Mouse (Mus musculus) hindbrain, embryonic 10.5 days (tissue): ENCODE measurements around the gene Slc9c1. TPM values are rescaled to one million over a fixed set of nuclear protein-coding genes. Genes with fewer than 3 reads are reported as not detected.
"Not testable (repeated sequence)": the region's sequence is repeated elsewhere in the genome, so short reads cannot be mapped to it uniquely, and the experiment has no call there.

ENCODE experiments used
- DNase-seq: peaks from one replicate; pipeline ENCODE4 v3.0.0-alpha.2; 2017; ENCODE audit warnings: low spot score
- H3K27ac ChIP-seq: fragments of 300-500 bp; sonication (generic); 2 replicates; pipeline ENCODE4 v1.5.1; 2016; ENCODE audit warnings: mild to moderate bottlenecking, moderate library complexity
- H3K27me3 ChIP-seq: fragments of 300-500 bp; sonication (generic); 2 replicates; pipeline ENCODE4 v1.6.1; 2016; ENCODE audit warnings: mild to moderate bottlenecking; ENCODE audit not compliant: poor library complexity, insufficient read depth, severe bottlenecking
- H3K36me3 ChIP-seq: fragments of 300-500 bp; sonication (generic); 2 replicates; pipeline ENCODE4 v1.6.1; 2016; ENCODE audit warnings: mild to moderate bottlenecking, moderate library complexity
- H3K4me1 ChIP-seq: fragments of 300-500 bp; sonication (generic); replicated peaks from 2 replicates; pipeline ENCODE4 v1.6.1; 2016; ENCODE audit warnings: mild to moderate bottlenecking
- H3K4me3 ChIP-seq: fragments of 300-500 bp; sonication (generic); 2 replicates; pipeline ENCODE4 v1.5.1; 2016; ENCODE audit warnings: mild to moderate bottlenecking, moderate library complexity
- H3K9me3 ChIP-seq: fragments of 300-500 bp; sonication (generic); 2 replicates; pipeline ENCODE4 v1.6.1; 2016; ENCODE audit warnings: mild to moderate bottlenecking, moderate library complexity
- WGBS: fragments of 180-500 bp; shearing (Covaris S2); methylation state at CpG from one replicate; pipeline ENCODE4 v1.1.7; 2016; 5-methylcytosine and 5-hydroxymethylcytosine counted together
- polyA plus RNA-seq: library from polyadenylated mRNA; unstranded; fragments of >200 nt; fragmentation: Nextera tagmentation; extraction: Ambion mirVana; gene quantifications from 2 replicates; pipeline ENCODE4 v1.2.1, GENCODE M21; 2016

The Slc9c1 gene
- not detected in 2 replicates for polyA plus RNA-seq

DNA sequence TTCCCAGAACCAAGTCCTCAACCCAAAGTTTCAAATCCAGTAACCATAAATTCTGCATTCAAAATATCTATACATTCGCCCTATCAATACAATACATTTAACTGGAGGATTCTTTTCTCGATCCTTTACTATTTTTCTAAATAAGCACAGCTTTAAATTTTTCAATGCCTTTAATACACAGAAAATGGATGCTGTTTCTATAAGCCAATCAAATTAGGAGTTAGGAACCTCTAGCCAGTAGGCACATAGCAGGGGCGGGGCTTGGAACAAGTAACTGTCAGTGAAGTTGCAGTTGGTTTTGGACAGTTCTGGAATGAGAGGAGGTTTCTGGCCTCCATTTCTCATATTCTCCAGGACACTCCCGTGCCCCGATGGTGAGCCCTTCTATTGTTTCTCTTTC lies at the start of gene Slc9c1:
Gene Slc9c1 (plus strand): TSS at position 301 of the 400 bp plus-strand sequence.
- Histone ChIP-seq H3K27me3 (no peaks in the 10 kb centered on the region), H3K27ac (no peak within 1 kb of the TSS), H3K4me3 (no peak within 1 kb of the TSS), H3K9me3 (no peaks in the 10 kb centered on the region), H3K36me3 (no peaks in the 10 kb centered on the region), H3K4me1 (no peaks in the 10 kb centered on the region)
- DNase-seq: no peak
- 89% methylated on average over 5 of the region's 5 CpGs for WGBS

DNA sequence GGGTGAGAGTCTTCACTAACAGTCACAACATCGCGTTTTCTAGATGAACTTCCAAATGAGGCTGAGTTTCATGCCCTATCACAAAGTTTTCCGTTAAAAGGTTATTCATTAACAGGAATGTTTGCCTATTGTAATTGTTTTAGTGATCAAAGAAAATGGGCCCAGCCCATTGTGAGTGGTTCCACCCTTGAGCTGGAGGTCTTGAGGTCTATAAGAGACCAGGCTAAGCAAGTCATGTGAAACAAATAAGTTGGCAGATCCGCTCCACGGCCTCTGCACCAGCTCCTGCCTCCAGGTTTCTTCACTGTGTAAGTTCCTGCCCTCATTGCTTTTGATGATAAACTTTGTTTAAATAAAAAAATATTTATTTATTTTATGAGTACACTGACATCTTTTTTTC lies 42.2 kb upstream of the Slc9c1 start, which contains the start of gene Gm609:
Gene Gm609 (minus strand): TSS at position 43 of the 400 bp plus-strand sequence.
- Histone ChIP-seq H3K27ac (no peak within 1 kb of the TSS), H3K36me3 (no peaks in the 10 kb centered on the region), H3K27me3 (no peaks in the 10 kb centered on the region), H3K4me1 (no peaks in the 10 kb centered on the region), H3K4me3 (no peak within 1 kb of the TSS), H3K9me3 (no peaks in the 10 kb centered on the region)
- 78% methylated on average over 5 of the region's 5 CpGs for WGBS
- DNase-seq: no peak

DNA sequence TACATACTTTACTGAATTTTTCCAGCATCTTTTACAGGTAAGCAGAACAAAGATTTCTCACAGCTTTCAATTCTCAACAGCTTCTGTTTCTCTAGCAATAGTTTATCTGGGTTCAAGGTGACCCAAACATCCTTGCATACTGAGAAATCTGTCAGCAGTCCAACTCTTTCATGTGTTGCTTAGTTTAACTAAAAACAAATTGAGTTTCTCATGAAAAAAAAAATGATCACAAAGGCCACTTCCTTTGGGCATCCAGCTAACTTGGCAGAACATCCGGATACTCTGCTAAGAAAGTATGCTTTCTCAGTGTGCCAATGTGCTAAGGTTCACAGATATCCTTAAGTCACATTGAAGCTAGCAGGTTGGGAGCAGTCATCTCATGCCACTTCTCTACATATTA lies 39.8 kb upstream of the Slc9c1 start:
- Histone ChIP-seq H3K4me3 (no peak overlapping the region), H3K9me3 (no peaks in the 10 kb centered on the region), H3K27ac (no peak overlapping the region), H3K27me3 (no peaks in the 10 kb centered on the region), H3K36me3 (no peaks in the 10 kb centered on the region), H3K4me1 (no peaks in the 10 kb centered on the region)
- no peak for DNase-seq
- WGBS: 78% methylated on average over 1 of the region's 1 CpGs

DNA sequence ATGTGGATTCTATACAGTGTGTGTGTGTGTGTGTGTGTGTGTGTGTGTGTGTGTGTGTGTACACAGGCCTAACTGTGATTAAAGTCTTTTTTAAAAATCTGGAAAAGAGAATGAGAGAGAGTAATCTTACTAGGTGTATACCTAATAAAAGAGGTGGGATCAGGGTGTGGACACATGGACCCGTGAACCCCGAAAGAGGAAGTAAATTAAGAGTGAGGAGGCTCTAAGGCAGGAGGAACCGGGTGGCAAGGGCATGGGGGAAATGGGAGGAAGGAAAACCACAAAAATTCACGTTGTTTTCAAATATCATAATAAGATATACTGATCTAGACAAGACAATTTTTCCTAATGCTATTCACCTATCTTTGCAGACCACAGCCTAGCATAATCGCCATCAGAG lies 9.6 kb upstream of the Slc9c1 start:
- Histone ChIP-seq H3K4me1 (no peaks in the 10 kb centered on the region), H3K4me3 (no peak overlapping the region), H3K36me3 (no peaks in the 10 kb centered on the region), H3K9me3 (no peaks in the 10 kb centered on the region), H3K27me3 (no peaks in the 10 kb centered on the region), H3K27ac (no peak overlapping the region)
- WGBS: 84% methylated on average over 5 of the region's 5 CpGs
- DNase-seq: no peak

DNA sequence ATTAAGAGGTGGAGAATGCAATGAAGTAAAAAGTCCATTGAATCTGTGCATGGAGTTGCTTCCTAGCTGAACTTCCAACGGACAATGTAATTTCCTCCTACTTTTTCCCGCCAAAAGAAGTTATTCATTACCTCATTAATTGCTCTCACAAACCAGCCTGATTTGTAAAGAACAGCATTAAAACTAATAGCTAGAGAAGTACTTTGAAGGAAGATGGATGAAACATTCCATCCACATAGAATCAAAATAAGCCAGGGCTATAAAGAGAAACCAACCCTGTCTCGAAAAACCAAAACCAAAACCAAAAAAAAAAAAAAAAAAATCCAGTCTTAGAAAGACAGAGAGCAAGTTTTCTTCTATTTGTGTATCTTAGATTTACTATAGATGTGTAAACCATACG lies 3.2 kb upstream of the Slc9c1 start, which contains the start of gene Gm17783:
Gene Gm17783 (minus strand): TSS at position 101 of the 400 bp plus-strand sequence.
- Histone ChIP-seq H3K27me3 (no peaks in the 10 kb centered on the region), H3K4me1 (no peaks in the 10 kb centered on the region), H3K4me3 (no peak within 1 kb of the TSS), H3K27ac (no peak within 1 kb of the TSS), H3K36me3 (no peaks in the 10 kb centered on the region), H3K9me3 (no peaks in the 10 kb centered on the region)
- DNase-seq: no peak
- 91% methylated on average over 4 of the region's 4 CpGs for WGBS

DNA sequence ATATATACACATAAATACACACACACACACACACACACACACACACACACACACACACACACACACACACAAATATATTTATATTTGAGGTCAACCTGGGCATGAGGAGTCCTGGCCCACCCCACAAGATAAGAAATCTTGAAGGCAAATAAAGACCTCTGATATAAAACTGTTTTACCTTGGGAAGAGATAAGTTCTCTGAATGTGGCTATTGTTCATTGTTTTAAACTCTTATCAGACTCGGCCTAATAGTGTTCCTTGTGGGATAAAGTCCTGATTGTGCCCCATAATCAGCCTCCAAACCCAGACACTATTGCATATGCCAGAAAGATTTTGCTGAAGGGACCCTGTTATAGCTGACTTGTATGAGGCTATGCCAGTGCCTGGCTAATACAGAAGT lies 3.2 kb downstream of the Slc9c1 start:
- not testable (repeated sequence) for H3K4me3 ChIP-seq, H3K9me3 ChIP-seq, DNase-seq, H3K27ac ChIP-seq, H3K4me1 ChIP-seq, H3K36me3 ChIP-seq, H3K27me3 ChIP-seq
- 77% methylated on average over 1 of the region's 1 CpGs for WGBS

DNA sequence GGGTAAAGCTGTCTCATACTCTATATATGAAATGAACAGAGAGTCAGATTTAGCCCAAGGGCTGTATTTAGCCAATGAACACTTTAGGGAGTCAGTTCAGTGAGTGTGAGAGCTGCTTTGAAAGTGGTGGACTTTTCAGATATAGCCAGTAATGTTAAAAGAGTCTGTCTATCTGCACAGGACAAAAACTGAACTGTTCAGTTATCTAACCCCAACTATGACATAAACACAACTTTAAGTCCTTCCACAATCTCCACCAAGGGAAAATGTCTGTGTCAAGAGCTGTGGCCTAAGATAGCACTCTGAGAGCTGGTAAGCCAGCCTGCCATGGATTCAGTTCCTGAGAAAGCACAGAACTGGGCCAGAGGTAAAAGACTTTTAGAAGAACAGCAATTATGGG lies 7.0 kb downstream of the Slc9c1 start:
- Histone ChIP-seq H3K36me3 (no peaks in the 10 kb centered on the region), H3K27ac (no peak overlapping the region), H3K27me3 (no peaks in the 10 kb centered on the region), H3K4me1 (no peaks in the 10 kb centered on the region), H3K4me3 (no peak overlapping the region), H3K9me3 (no peaks in the 10 kb centered on the region)
- DNase-seq: no peak

DNA sequence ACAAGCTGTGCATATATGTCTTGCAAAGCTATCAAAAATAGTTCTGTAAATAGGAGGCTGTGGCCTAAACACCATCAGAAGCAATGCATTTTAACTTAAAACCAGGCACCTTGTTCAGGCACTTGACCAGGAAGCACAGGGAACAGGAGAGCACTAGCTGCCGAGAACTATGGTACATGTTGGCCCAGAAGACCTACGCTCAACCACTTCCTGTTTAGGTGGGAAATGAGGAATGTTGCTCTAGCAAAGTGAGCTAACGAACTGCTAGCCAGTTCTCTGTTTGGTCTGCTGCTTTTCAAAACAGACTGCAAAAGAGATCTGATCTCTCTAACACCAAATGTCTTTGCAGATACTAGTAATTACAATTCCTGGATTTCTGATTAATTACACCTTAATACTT lies 9.2 kb downstream of the Slc9c1 start:
- Histone ChIP-seq H3K27ac (no peak overlapping the region), H3K9me3 (no peaks in the 10 kb centered on the region), H3K4me3 (no peak overlapping the region), H3K27me3 (no peaks in the 10 kb centered on the region), H3K4me1 (no peaks in the 10 kb centered on the region), H3K36me3 (no peaks in the 10 kb centered on the region)
- 74% methylated on average over 3 of the region's 3 CpGs for WGBS
- DNase-seq: no peak

DNA sequence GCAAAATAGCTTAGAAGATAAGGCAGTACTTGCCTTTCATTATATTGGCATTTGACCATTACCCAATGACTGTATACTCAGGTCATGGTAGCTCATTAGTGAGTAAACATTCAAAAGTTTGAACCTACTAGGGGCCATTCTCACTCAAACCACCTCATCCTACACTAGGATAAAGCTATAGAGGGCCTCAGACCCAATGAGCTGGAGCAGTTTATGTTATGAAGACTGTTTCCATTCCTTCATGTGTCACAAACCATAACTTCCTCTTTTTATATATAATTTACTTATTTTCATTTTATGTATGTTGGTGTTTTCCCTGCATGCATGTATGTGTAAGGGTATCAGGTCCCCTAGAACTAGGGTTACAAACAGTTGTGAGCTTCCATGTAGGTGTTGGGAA lies 12.9 kb downstream of the Slc9c1 start:
- no peak for DNase-seq
- Histone ChIP-seq H3K4me3 (no peak overlapping the region), H3K36me3 (no peaks in the 10 kb centered on the region), H3K27ac (no peak overlapping the region), H3K4me1 (no peaks in the 10 kb centered on the region), H3K9me3 (no peaks in the 10 kb centered on the region), H3K27me3 (no peaks in the 10 kb centered on the region)

DNA sequence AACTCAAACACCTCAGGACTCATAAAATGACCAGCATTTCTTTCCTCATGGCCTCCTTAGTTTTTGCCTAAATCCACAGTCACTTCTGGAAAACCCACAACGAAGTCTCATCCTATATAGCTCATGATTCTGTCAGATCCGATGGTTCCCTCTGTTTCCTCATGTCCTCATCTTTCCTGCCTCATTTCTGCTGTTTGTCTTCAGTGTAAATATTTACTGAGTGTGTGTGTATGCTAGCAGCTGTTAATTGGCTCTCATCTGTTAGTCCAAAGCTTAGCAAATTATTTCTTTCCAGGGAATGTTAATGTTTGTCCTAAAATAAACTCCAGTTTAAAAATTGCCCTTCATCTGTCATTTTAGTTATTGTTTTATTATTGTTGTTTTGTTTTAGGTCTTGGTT lies 16.5 kb downstream of the Slc9c1 start:
- Histone ChIP-seq H3K4me3 (no peak overlapping the region), H3K4me1 (no peaks in the 10 kb centered on the region), H3K36me3 (no peaks in the 10 kb centered on the region), H3K9me3 (no peaks in the 10 kb centered on the region), H3K27me3 (no peaks in the 10 kb centered on the region), H3K27ac (no peak overlapping the region)
- 89% methylated on average over 2 of the region's 2 CpGs for WGBS
- no peak for DNase-seq

DNA sequence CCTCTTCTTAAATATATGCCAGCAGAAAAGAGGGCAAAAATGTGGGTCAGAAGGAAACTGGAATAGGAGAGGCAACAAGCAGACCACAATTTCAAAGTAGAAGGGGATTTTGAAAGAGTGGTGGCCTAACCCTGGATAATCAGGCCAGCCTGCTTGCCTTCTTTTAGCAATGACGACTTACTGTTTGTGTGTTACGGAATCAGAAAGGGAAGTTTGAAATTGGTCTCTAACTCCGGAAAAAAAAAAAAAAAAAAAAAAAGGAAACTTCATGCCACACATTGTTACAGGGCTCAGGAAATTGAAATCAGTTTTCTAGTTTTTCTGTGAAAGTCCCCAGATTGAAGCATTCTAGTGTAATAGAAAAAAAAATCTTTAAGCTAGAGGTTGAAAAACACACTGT lies 26.6 kb downstream of the Slc9c1 start:
- Histone ChIP-seq H3K27me3 (no peaks in the 10 kb centered on the region), H3K36me3 (no peaks in the 10 kb centered on the region), H3K9me3 (no peaks in the 10 kb centered on the region), H3K27ac (no peak overlapping the region), H3K4me1 (no peaks in the 10 kb centered on the region), H3K4me3 (no peak overlapping the region)
- DNase-seq: no peak
- 57% methylated on average over 3 of the region's 3 CpGs for WGBS

DNA sequence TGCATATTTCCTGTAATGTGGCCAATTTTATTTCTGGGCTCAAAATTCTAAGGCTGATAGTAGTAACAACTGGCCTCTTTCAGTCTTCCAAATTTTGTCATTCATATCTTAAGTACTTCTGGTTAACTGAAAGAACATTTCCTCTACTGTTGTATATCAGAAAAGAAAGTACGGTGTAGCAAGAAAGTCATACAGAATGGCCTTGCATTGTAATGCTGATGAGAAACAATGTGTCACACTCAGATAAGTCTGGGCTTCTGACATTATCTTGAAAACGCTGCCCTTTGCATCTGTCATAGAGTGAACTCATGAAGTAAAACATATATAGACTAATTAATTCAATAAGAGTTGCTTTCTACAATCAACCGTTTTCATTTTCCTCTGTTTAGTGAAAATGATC lies 37.2 kb downstream of the Slc9c1 start:
- no peaks in the 10 kb centered on the region for H3K36me3 ChIP-seq
- WGBS: 88% methylated on average over 3 of the region's 3 CpGs
- H3K4me3 ChIP-seq: no peak overlapping the region
- H3K4me1 ChIP-seq: no peaks in the 10 kb centered on the region
- no peaks in the 10 kb centered on the region for H3K9me3 ChIP-seq
- DNase-seq: no peak
- no peak overlapping the region for H3K27ac ChIP-seq
- no peaks in the 10 kb centered on the region for H3K27me3 ChIP-seq

DNA sequence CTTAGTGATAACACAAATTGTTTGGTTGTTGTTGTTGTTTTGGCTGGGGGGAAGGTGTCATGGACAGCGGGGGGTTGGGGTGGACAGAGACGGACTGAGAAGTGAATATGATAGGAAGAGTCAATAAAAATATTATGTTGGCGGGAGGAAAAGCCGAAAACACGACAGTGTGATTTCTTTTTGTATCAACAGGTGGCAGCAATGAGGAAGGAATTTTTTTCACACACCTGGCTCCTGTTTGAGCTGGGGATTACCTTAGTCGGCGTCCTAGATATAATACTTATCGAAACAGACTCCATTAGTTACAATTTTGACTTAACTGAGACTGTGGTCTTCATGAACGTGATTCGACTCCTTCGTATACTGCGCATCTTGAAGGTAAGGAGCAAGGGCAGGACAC lies 44.8 kb downstream of the Slc9c1 start:
- Histone ChIP-seq H3K27ac (no peak overlapping the region), H3K4me3 (no peak overlapping the region), H3K36me3 (no peaks in the 10 kb centered on the region), H3K9me3 (no peaks in the 10 kb centered on the region), H3K4me1 (no peaks in the 10 kb centered on the region), H3K27me3 (no peaks in the 10 kb centered on the region)
- no peak for DNase-seq
- WGBS: 61% methylated on average over 12 of the region's 12 CpGs

DNA sequence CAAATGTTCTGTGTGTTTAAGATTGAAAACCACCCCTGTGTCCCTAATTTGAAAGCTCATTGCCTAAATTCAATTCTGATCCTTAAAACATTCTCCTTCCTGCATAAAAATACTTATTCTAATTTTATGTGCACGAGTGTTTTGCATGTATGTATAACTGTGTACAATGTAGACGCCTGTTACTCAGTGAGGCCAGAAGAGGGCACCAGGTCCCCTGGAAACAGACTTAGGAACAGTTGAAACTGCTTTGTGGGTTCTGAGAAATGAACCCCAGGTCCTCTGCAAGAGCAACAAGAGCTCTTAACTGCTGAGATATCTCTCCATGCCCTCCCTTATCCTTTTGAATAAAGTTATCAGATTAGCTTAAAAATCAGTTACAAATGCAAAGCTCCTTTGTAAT lies 47.4 kb downstream of the Slc9c1 start:
- H3K4me3 ChIP-seq: no peak overlapping the region
- DNase-seq: no peak
- no peaks in the 10 kb centered on the region for H3K27me3 ChIP-seq
- H3K27ac ChIP-seq: no peak overlapping the region
- WGBS: 30% methylated on average over 2 of the region's 2 CpGs
- no peaks in the 10 kb centered on the region for H3K4me1 ChIP-seq
- H3K36me3 ChIP-seq: no peaks in the 10 kb centered on the region
- H3K9me3 ChIP-seq: no peaks in the 10 kb centered on the region
